Mouse (Mus musculus): ENCODE results near the gene Abcf3.
A peak's percentile ranks its signal among the peaks of the same experiment; 100 is the strongest.

Gene Abcf3

GRCm38 (mm10) chr16:20595737-20596136, 47.4 kb downstream of the Abcf3 start:
- H3K4me3 ChIP-seq (replicated peaks; ENCODE audit: low read length): no peak overlapping the region
- peaks cover 13% of the 10 kb centered on the region for H3K4me1 ChIP-seq (replicated peaks; ENCODE audit: low read depth, low read length)
- H3K9me3 ChIP-seq (ENCODE audit: low read length): no peaks in the 10 kb centered on the region
- no peak for TF ChIP-seq CTCF (conservative IDR thresholded peaks at IDR 0.05; ENCODE audit: low read length)
- TF ChIP-seq POU5F1 (IDR thresholded peaks at IDR 0.05; ENCODE audit: borderline replicate concordance, low read length): no peak
- no peak for TF ChIP-seq NANOG (IDR thresholded peaks at IDR 0.05; ENCODE audit: borderline replicate concordance, low read length)
- H3K27me3 ChIP-seq (ENCODE audit: insufficient read depth, low read length): peaks cover 73% of the 10 kb centered on the region
- no peaks in the 10 kb centered on the region for H3K36me3 ChIP-seq (ENCODE audit: insufficient read depth, low read length)

- peaks cover 9% of the 10 kb centered on the region for H3K4me1 ChIP-seq (replicated peaks; ENCODE audit: low read depth, low read length)
- no peaks in the 10 kb centered on the region for H3K9me3 ChIP-seq (ENCODE audit: low read length)
- no peaks in the 10 kb centered on the region for H3K36me3 ChIP-seq (ENCODE audit: insufficient read depth, low read length)
- peaks cover 64% of the 10 kb centered on the region for H3K27me3 ChIP-seq (ENCODE audit: insufficient read depth, low read length)
- no peak for TF ChIP-seq NANOG (IDR thresholded peaks at IDR 0.05; ENCODE audit: borderline replicate concordance, low read length)
- no peak for TF ChIP-seq CTCF (conservative IDR thresholded peaks at IDR 0.05; ENCODE audit: low read length)
- TF ChIP-seq POU5F1 (IDR thresholded peaks at IDR 0.05; ENCODE audit: borderline replicate concordance, low read length): no peak
- no peak overlapping the region for H3K4me3 ChIP-seq (replicated peaks; ENCODE audit: low read length)
Measured at GRCm38 (mm10) chr16:20596687-20597441, 48.5 kb downstream of the Abcf3 start.

- Histone ChIP-seq H3K27me3 (ENCODE audit: insufficient read depth, low read length) (peaks cover 30% of the 10 kb centered on the region), H3K4me3 (replicated peaks; ENCODE audit: low read length) (no peak overlapping the region), H3K4me1 (replicated peaks; ENCODE audit: low read depth, low read length) (peaks cover 30% of the 10 kb centered on the region), H3K9me3 (ENCODE audit: low read length) (no peaks in the 10 kb centered on the region), H3K36me3 (ENCODE audit: insufficient read depth, low read length) (peaks cover 20% of the 10 kb centered on the region)
- TF ChIP-seq POU5F1 (IDR thresholded peaks at IDR 0.05; ENCODE audit: borderline replicate concordance, low read length) (no peak), NANOG (IDR thresholded peaks at IDR 0.05; ENCODE audit: borderline replicate concordance, low read length) (no peak)
Measured at GRCm38 (mm10) chr16:20600511-20600910, 52.1 kb downstream of the Abcf3 start.

- no peak for TF ChIP-seq CTCF (conservative IDR thresholded peaks at IDR 0.05; ENCODE audit: low read length)
- no peak for TF ChIP-seq POU5F1 (IDR thresholded peaks at IDR 0.05; ENCODE audit: borderline replicate concordance, low read length)
- TF ChIP-seq NANOG (IDR thresholded peaks at IDR 0.05; ENCODE audit: borderline replicate concordance, low read length): no peak
- no peak overlapping the region for H3K4me3 ChIP-seq (replicated peaks; ENCODE audit: low read length)
- H3K9me3 ChIP-seq (ENCODE audit: low read length): no peaks in the 10 kb centered on the region
- peaks cover 4% of the 10 kb centered on the region for H3K27me3 ChIP-seq (ENCODE audit: insufficient read depth, low read length)
- H3K4me1 ChIP-seq (replicated peaks; ENCODE audit: low read depth, low read length): peaks cover 71% of the 10 kb centered on the region
- peaks cover 59% of the 10 kb centered on the region for H3K36me3 ChIP-seq (ENCODE audit: insufficient read depth, low read length)
Measured at GRCm38 (mm10) chr16:20604705-20605104, 56.3 kb downstream of the Abcf3 start.

GRCm38 (mm10) chr16:20610501-20611356, 62.4 kb downstream of the Abcf3 start:
- Histone ChIP-seq H3K36me3 (ENCODE audit: insufficient read depth, low read length) (peaks cover 59% of the 10 kb centered on the region), H3K27me3 (ENCODE audit: insufficient read depth, low read length) (no peaks in the 10 kb centered on the region), H3K4me3 (replicated peaks; ENCODE audit: low read length) (peak overlapping the region; percentile 97), H3K4me1 (replicated peaks; ENCODE audit: low read depth, low read length) (peaks cover 64% of the 10 kb centered on the region), H3K9me3 (ENCODE audit: low read length) (no peaks in the 10 kb centered on the region)
- no peak for TF ChIP-seq POU5F1 (IDR thresholded peaks at IDR 0.05; ENCODE audit: borderline replicate concordance, low read length)
- no peak for TF ChIP-seq NANOG (IDR thresholded peaks at IDR 0.05; ENCODE audit: borderline replicate concordance, low read length)
- no peak for TF ChIP-seq CTCF (conservative IDR thresholded peaks at IDR 0.05; ENCODE audit: low read length)
